Mouse (Mus musculus): ENCODE results near the gene Fam71b.
"Not testable (repeated sequence)": the region's sequence is repeated elsewhere in the genome, so short reads cannot be mapped to it uniquely, and the experiment has no call there.

- TF ChIP-seq EP300, CTCF (IDR thresholded peaks at IDR 0.05): not testable (repeated sequence)
These were observed 31.8 kb downstream of the Fam71b start for GRCm38 (mm10) chr11:46428131-46428530.

Data from lung, postnatal 0 days (tissue).